ENCODE assay signal across 15 mouse cellular contexts in the genomic region with DNA sequence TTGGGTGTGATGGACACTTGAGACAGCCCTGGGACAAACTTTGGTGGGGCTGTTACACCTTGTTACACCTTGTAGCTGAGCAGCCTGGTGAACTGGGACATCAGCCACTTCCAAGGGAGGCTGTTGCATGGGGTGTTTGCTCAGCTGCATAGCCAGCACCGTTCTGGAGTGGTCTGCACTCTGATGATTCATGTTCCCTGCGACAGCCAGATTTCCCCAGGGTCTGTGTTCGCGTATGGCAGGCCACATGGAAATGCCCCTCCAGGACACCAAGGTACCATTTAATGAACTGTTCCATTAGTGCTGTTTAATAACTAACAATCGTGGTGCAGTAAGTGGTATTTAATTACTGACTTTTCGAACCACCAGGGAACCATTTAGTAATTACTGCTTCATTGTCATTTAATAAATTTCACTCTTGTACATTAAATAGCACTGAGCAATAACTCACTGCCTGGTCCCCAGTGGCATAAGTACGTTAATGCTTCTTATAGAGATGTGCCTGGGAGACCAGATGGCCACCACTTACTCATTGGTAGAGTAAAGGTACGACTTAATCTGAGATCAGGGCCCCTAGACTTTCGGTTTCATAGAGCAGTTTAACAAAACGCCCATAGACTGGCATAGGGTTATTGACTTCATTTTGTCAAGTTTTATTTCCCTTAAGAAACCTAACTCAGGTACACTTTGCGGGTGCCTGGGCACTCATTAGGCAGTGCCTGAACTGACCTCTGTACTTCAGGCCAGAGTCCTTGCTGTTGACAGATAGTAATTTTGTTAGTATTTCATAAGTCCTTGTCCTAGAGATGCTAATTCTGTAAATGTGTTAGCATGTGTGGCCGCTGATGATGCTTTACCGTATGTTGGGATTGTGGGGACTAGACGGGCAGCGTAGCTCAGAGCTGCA. TPM values are rescaled to one million over a fixed set of nuclear protein-coding genes. Genes with fewer than 3 reads are reported as not detected.
DNase-seq lines count a peak whose midpoint lies in the region; ATAC-seq lines count a peak whose summit lies in the region.
"Had no signal": no experiment of that assay in that cellular context is flagged by ENCODE, and none has a peak within 500 bp of the region (broad histone marks: within the 10 kb centered on the region; RNA-seq: fewer than 3 reads in every experiment).

No protein-coding gene starts in this region.

- H3K4me2 ChIP-seq in hindbrain, embryonic 11.5 days (replicated peaks; ENCODE audit: low read depth, low read length) = no peak overlapping the region
- no peak overlapping the region for H3K4me2 ChIP-seq in lung, embryonic 16.5 days (ENCODE audit: low read depth, low read length)
- no peak overlapping the region for H3K4me2 ChIP-seq in hindbrain, embryonic 15.5 days
- H3K4me2 ChIP-seq in neural tube, embryonic 12.5 days (replicated peaks) = no peak overlapping the region
- H3K4me2 ChIP-seq: limb, embryonic 12.5 days; liver, embryonic 15.5 days had no signal

- no peaks in the 10 kb centered on the region for H3K27me3 ChIP-seq in hindbrain, embryonic 11.5 days (ENCODE audit: control insufficient read depth, insufficient read depth, low read length)
- peaks cover 8% of the 10 kb centered on the region; the same call in 1 of the 2 replicates for H3K27me3 ChIP-seq in hindbrain, embryonic 10.5 days (ENCODE audit: insufficient read depth, poor library complexity, severe bottlenecking)
- H3K27me3 ChIP-seq in lung, embryonic 16.5 days (ENCODE audit: control insufficient read depth, insufficient read depth, low read depth, low read length) = no peaks in the 10 kb centered on the region
- no peaks in the 10 kb centered on the region for H3K27me3 ChIP-seq in hindbrain, embryonic 15.5 days
- no peaks in the 10 kb centered on the region; the same call in 1 of the 2 replicates for H3K27me3 ChIP-seq in neural tube, embryonic 12.5 days (replicated peaks)
- H3K27me3 ChIP-seq: liver, embryonic 15.5 days had no signal

- no peaks in the 10 kb centered on the region for H3K36me3 ChIP-seq in hindbrain, embryonic 11.5 days (ENCODE audit: control insufficient read depth, insufficient read depth, low read length)
- 0 out of 2 replicates have a peak, but pooled peaks cover 4% of the 10 kb centered on the region for H3K36me3 ChIP-seq in hindbrain, embryonic 10.5 days
- peaks cover 7% of the 10 kb centered on the region; the same call in 1 of the 2 replicates for H3K36me3 ChIP-seq in lung, embryonic 16.5 days (ENCODE audit: control insufficient read depth, insufficient read depth, low read length)
- no peaks in the 10 kb centered on the region for H3K36me3 ChIP-seq in hindbrain, embryonic 15.5 days
- H3K36me3 ChIP-seq in neural tube, embryonic 12.5 days = no peaks in the 10 kb centered on the region
- H3K36me3 ChIP-seq: liver, embryonic 15.5 days had no signal

- ATAC-seq in hindbrain, embryonic 11.5 days (ENCODE audit: low FRiP score) = peak; percentile 72
- peak; percentile 51 for ATAC-seq in lung, embryonic 16.5 days (ENCODE audit: low read depth)
- peak; percentile 61; the same call in 1 of the 2 replicates for ATAC-seq in hindbrain, embryonic 15.5 days (ENCODE audit: low FRiP score, low read depth)
- peak; percentile 92 for ATAC-seq in neural tube, embryonic 12.5 days (ENCODE audit: low FRiP score, low read depth)
- ATAC-seq: forebrain, embryonic 16.5 days had no signal

- 76% methylated on average over 15 of the region's 15 CpGs for WGBS in hindbrain, embryonic 11.5 days
- 84% methylated on average over 15 of the region's 15 CpGs for WGBS in hindbrain, embryonic 10.5 days
- 73% methylated on average over 15 of the region's 15 CpGs for WGBS in lung, embryonic 16.5 days
- WGBS in hindbrain, embryonic 15.5 days = 69% methylated on average over 15 of the region's 15 CpGs
- WGBS in neural tube, embryonic 12.5 days = 62% methylated on average over 15 of the region's 15 CpGs

- DNase-seq in hindbrain, embryonic 11.5 days (ENCODE audit: low spot score) = peak; percentile 34
- no peak for DNase-seq in hindbrain, embryonic 10.5 days (ENCODE audit: low spot score)
- DNase-seq in lung, postnatal 14 days = no peak
- no peak for DNase-seq in ovary, postnatal 36 days (ENCODE audit: low spot score)
- DNase-seq in right cerebral cortex, adult 2 months (ENCODE audit: low spot score in 2 of 2) = no peak
- DNase-seq: adrenal gland, postnatal 10 days; heart, adult 2 months; heart, postnatal 10 days; right cerebral cortex, postnatal 25 days had no signal

- H3K4me1 ChIP-seq in hindbrain, embryonic 11.5 days (replicated peaks; ENCODE audit: control insufficient read depth, insufficient read depth, low read length) = no peaks in the 10 kb centered on the region
- H3K4me1 ChIP-seq in hindbrain, embryonic 10.5 days (replicated peaks) = peaks cover 8% of the 10 kb centered on the region
- H3K4me1 ChIP-seq in lung, embryonic 16.5 days (replicated peaks; ENCODE audit: control insufficient read depth, insufficient read depth, low read length) = peaks cover 14% of the 10 kb centered on the region
- H3K4me1 ChIP-seq in hindbrain, embryonic 15.5 days (replicated peaks) = peaks cover 10% of the 10 kb centered on the region; the same call in 1 of the 2 replicates
- 0 out of 2 replicates have a peak, but pooled peaks cover 4% of the 10 kb centered on the region for H3K4me1 ChIP-seq in neural tube, embryonic 12.5 days

- no peaks in the 10 kb centered on the region for H3K9me3 ChIP-seq in hindbrain, embryonic 11.5 days (ENCODE audit: control insufficient read depth, low read length)
- H3K9me3 ChIP-seq in hindbrain, embryonic 10.5 days = no peaks in the 10 kb centered on the region
- H3K9me3 ChIP-seq in lung, embryonic 16.5 days (ENCODE audit: control insufficient read depth, low read length) = no peaks in the 10 kb centered on the region
- no peaks in the 10 kb centered on the region for H3K9me3 ChIP-seq in hindbrain, embryonic 15.5 days
- H3K9me3 ChIP-seq in neural tube, embryonic 12.5 days = no peaks in the 10 kb centered on the region
- H3K9me3 ChIP-seq: liver, embryonic 15.5 days had no signal

- H3K9ac ChIP-seq in hindbrain, embryonic 11.5 days (ENCODE audit: low read depth, low read length) = no peak overlapping the region
- H3K9ac ChIP-seq in lung, embryonic 16.5 days (ENCODE audit: low read length) = no peak overlapping the region
- H3K9ac ChIP-seq in hindbrain, embryonic 15.5 days = no peak overlapping the region
- H3K9ac ChIP-seq in neural tube, embryonic 12.5 days = no peak overlapping the region
- H3K9ac ChIP-seq: limb, embryonic 12.5 days; liver, embryonic 15.5 days had no signal

- no peak overlapping the region for H3K4me3 ChIP-seq in hindbrain, embryonic 11.5 days (ENCODE audit: low read depth, low read length)
- no peak overlapping the region for H3K4me3 ChIP-seq in hindbrain, embryonic 10.5 days
- no peak overlapping the region for H3K4me3 ChIP-seq in lung, embryonic 16.5 days (ENCODE audit: low read length)
- H3K4me3 ChIP-seq in hindbrain, embryonic 15.5 days = no peak overlapping the region
- no peak overlapping the region for H3K4me3 ChIP-seq in neural tube, embryonic 12.5 days
- H3K4me3 ChIP-seq: heart, adult 2 months; limb, embryonic 12.5 days; liver, embryonic 15.5 days had no signal

- H3K27ac ChIP-seq in hindbrain, embryonic 11.5 days (ENCODE audit: low read depth, low read length) = no peak overlapping the region
- H3K27ac ChIP-seq in hindbrain, embryonic 10.5 days = no peak overlapping the region
- no peak overlapping the region for H3K27ac ChIP-seq in lung, embryonic 16.5 days (ENCODE audit: low read length)
- H3K27ac ChIP-seq in hindbrain, embryonic 15.5 days (replicated peaks) = no peak overlapping the region
- H3K27ac ChIP-seq in neural tube, embryonic 12.5 days = no peak overlapping the region
- H3K27ac ChIP-seq: heart, adult 2 months; limb, embryonic 12.5 days; liver, embryonic 15.5 days had no signal

RNA-seq across cellular contexts. Expression of a gene that starts 26.9 kb away (rescaled TPM):
- polyA plus RNA-seq in hindbrain, embryonic 11.5 days (2014; fragmentation: Nextera tagmentation; extraction: Ambion mirVana) = 16.6 and 19.3 TPM in 2 replicates
- polyA plus RNA-seq in hindbrain, embryonic 10.5 days (2016; fragmentation: Nextera tagmentation; extraction: Ambion mirVana) = 19.7 and 20.9 TPM in 2 replicates
- polyA plus RNA-seq in lung, embryonic 16.5 days (2015; fragmentation: Nextera tagmentation; extraction: Ambion mirVana) = 53.1 and 54.1 TPM in 2 replicates
- polyA plus RNA-seq in hindbrain, embryonic 15.5 days (2015; fragmentation: Nextera tagmentation; extraction: Ambion mirVana) = 20.0 and 21.0 TPM in 2 replicates
- 22.3 and 24.2 TPM in 2 replicates for polyA plus RNA-seq in neural tube, embryonic 12.5 days (2016; fragmentation: Nextera tagmentation; extraction: Ambion mirVana)
